Mouse (Mus musculus) lung, postnatal 4 days (tissue): Measurements from ENCODE around the gene Polr2f.

Source experiments
- DNase-seq, 2 experiments: peaks; one replicate each; pipeline ENCODE4 v3.0.0; 2021

Gene Polr2f

DNA sequence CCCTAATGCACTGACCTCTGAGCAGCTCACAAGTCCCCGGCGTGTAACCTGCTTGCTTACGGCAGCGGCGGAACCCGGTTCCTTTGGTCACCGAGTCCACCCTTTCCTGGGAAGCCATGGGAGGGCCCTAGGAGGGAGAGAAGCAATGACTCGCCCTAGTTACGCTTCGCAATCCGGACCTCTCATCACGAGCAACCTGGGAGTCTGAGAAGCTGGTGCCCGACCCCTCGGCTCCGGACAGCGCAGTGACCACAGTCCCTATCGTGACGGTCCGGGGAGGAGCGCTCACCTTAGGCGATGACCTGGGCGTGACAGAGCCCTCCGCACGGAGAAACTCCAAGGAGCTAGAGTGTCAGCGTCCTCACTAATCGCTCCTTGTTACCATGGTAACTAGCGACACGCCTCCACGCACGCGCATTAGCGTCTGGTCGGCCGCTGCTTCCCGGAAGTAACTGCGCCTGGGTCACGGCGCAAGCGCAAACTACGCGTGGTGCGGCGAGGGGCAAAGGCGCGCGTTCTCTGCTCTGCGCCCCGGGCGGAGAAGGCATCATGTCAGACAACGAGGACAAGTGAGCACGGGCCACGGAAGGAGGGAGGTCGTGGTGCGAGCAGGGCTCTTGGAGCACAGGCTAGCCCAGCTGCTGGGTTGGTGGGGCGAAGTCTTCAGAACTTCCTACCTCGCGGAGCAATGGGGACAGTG lies at the start of gene Polr2f, which contains the start of gene 1700088E04Rik:
TSS of gene Polr2f (plus strand) at position 144 of the 700 bp plus-strand sequence.
TSS of gene 1700088E04Rik (minus strand) at position 388 of the 700 bp plus-strand sequence.
- DNase-seq, result peak; percentile 95 to 96

GRCm38 (mm10) chr15:79092284-79092683 lies 48.5 kb upstream of the Polr2f start:
- DNase-seq, result no peak

- peak in 1 of 2 experiments; percentile 61 for DNase-seq
Measured at GRCm38 (mm10) chr15:79093083-79093839, 47.5 kb upstream of the Polr2f start.

DNA sequence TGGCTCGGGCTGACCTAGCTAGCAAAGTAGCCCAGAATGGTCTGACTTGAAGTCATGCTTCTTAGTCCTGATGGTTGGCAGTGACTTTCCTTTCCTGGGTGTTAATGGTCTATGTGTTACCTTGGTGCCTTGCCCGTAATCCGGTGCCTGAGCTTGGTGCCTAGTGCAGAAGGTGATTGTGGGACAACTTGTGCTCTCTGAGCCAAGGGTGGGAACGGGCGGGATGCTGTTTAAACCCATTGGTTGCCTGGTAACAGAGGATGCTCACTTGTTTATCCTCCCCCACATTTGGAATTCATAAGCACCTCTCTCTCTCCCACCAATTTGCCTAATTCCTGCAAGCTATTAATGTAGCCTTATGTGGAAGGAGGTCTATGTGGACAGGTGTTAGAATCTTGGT lies 45.3 kb upstream of the Polr2f start:
- DNase-seq, result no peak

- no peak for DNase-seq
Measured at GRCm38 (mm10) chr15:79096556-79096955, 44.3 kb upstream of the Polr2f start.

DNA sequence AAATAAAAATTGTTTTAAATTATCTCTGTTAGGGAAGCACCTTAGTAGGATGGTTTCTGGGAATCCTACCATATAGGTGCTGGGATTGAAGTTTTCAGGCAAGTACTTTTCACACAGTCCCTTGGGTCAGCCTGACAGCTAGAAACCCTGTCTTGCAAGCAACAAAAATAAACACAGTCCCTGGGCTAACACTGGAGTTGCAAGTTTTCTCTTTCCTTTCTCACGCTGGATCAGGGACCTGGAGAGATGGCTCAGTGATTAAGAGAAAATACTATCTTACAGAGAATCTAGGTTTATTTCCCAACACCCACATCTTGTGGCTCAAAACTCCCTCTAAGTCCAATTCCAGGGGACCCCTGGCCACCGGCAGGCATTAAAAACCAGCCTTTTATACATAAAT lies 43.7 kb upstream of the Polr2f start:
- no peak for DNase-seq

DNA sequence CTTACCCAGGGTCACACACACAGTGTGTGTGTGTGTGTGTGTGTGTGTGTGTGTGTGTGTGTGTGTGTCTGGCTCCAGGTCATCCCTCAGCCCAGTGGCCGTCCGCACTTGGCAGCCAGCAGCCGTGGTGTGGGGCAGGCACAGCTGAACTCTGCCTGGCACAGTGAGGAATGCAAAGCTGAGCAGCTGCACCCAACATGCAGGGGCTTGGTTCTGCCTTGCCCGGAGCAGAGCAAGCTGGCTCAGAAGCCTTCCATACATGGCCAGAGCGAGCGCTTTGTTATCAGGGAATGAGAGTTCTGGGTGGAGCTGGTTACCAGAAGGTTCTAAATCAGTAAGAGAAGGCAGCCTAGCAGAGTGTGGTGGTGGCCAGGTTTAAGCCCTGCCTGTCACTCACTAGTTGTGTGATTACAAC lies 43.2 kb upstream of the Polr2f start:
- DNase-seq, result peak; percentile 61 to 81

DNA sequence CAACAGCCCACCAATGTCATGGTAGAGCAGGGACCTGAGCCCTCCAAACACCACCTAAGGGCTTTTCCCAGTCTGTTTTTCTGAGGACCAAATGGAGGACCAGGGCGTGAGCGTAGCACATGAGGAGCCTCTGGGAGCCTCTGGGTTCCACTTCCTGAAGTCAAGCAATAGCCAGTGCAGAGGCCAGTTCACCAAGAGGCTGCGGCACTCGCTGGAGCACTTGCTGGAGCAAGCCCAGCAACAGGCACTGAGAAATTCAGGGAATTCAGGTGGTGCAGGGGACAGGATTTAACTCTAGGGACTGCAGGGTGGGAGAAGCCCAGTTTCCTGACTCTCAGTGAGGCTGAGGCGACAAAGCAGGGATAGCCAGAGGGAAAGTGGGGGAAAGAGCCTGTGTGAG lies 42.6 kb upstream of the Polr2f start:
- DNase-seq, result no peak

GRCm38 (mm10) chr15:79098868-79099267 lies 41.9 kb upstream of the Polr2f start:
- peak; percentile 55 to 76 for DNase-seq

- DNase-seq, result no peak
Measured at GRCm38 (mm10) chr15:79099456-79099855, 41.4 kb upstream of the Polr2f start.

DNA sequence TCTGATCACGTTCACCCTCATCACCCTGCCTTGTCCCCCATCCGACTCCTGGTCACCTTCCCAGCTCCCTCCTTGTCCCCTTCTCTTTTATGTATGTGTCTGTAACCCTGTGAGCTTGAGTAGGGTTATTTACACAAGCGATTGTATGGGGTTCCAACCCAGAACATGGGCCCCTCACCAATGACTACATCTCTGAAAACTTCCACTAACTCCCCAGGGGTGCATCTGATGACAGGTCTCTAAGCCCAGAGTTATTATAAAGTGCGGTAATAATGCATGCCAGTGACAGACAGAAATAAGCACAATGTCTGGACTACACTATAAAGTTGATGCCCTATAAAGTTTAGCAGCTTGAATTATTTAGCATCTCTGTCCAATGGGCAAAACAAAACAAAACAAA lies 40.4 kb upstream of the Polr2f start:
- no peak for DNase-seq

GRCm38 (mm10) chr15:79101531-79101930 lies 39.3 kb upstream of the Polr2f start:
- no peak for DNase-seq

GRCm38 (mm10) chr15:79103264-79103663 lies 37.5 kb upstream of the Polr2f start:
- no peak for DNase-seq

DNA sequence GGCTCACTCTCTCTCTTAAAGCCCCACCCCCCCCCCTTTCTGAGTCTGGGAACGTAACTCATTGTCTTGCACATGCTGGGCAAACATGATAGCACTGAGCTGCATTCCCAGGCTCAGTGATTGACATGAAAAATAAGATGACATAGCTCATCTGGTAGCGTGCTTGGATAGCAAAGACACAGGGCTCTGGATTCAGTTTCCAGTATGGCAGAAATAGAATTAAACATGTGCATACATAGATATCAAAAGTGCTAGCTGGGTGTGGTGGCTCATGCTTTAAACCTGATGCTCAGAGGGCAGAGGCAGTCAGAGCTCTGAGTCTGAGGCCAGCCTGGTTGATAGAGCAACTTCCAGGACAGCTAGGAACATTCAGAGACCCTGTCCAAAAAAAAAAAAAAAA lies 35.0 kb upstream of the Polr2f start:
- no peak for DNase-seq

DNA sequence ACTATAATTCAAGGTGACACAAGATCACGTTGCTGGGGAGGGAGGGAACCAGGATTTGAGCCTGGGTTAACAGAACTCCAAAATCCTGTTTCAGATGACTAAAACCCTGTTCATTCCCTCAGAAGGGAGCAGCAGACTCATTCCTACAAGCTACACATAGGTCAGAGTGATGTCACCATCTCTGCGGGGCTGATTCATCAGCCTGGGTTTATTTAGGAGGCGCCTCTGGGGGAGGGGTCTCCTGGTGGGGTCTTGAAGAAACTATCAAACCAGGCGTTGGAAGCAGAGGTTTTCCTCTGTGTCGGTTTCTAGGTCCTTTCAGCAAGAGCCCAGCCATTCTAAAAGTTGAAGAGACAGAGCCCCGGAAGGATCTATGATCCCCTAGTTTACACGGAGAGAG lies 32.8 kb upstream of the Polr2f start:
- DNase-seq, result no peak

GRCm38 (mm10) chr15:79108421-79109320 lies 32.1 kb upstream of the Polr2f start, which contains the start of gene Micall1:
TSS of gene Micall1 (plus strand) at chr15:79108898.
- peak; percentile 81 to 86 for DNase-seq

DNA sequence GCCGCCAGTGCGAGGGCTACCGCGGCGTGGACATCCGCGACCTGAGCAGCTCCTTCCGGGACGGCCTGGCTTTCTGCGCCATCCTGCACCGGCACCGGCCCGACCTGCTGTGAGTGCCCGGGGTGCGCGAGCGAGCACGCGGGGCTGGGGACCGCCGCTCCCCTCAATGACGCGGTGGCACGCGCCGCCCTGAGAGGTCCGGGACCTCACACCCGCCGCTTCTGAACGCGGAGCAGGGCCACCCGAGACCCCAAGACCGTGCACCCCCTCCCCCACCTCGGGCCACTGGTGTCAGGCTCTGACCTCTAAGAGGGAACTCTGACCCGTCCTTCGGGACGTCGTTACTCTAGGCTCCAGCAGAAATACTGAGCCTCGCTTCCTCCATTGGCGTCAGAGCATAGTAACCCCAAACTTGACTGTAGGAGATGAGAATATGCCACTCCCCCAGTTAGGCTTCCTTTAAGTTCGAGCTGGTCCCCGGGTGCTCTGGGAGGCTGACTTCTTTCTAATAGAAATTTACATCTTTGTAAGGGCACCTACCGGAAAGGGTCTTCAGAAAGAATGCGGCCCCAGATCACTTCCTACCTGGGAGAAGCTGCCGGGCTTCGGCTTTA lies 31.4 kb upstream of the Polr2f start:
- DNase-seq, result no peak

GRCm38 (mm10) chr15:79110031-79110430 lies 30.8 kb upstream of the Polr2f start:
- DNase-seq, result no peak

GRCm38 (mm10) chr15:79110528-79110927 lies 30.3 kb upstream of the Polr2f start:
- DNase-seq, result no peak

- peak in 1 of 2 experiments; percentile 48 for DNase-seq
Measured at GRCm38 (mm10) chr15:79111774-79112173, 29.0 kb upstream of the Polr2f start.

- DNase-seq, result no peak
Measured at GRCm38 (mm10) chr15:79115276-79115675, 25.5 kb upstream of the Polr2f start.

- DNase-seq, result no peak
Measured at GRCm38 (mm10) chr15:79119491-79119890, 21.3 kb upstream of the Polr2f start.

DNA sequence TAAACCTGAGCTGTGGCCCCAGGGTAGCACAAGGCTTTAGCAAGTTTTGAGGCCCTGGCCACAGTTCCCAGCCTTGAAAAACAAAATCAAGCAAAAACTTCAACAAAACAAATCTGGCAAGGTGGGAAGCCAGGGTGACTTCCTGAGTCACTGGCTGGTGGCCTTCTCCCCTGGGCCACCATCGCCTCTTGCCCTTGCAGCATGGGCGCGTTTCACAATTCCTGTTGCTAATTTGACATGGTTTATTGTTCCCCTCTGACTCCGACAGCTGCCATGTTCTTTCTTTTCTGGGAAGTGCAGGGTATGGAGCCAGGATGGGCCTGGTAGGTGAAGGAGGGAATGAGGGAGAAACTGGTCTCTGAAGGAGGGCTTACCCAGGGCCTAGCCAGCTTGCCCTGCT lies 18.7 kb upstream of the Polr2f start:
- no peak for DNase-seq
